ENCODE assay signal across 8 mouse cellular contexts in genomic region chr8:126591141-126591820, GRCm38 (mm10). TPM values are rescaled to one million over a fixed set of nuclear protein-coding genes. Genes with fewer than 3 reads are reported as not detected.
DNase-seq lines count a peak whose midpoint lies in the region; ATAC-seq and TF ChIP-seq lines count a peak whose summit lies in the region.

No protein-coding gene starts in this region.

- H3K27ac ChIP-seq in left cerebral cortex, adult 2 months = peak overlapping the region; percentile 88
- peak overlapping the region; percentile 97 for H3K27ac ChIP-seq in bone marrow macrophage, adult 2 months (ENCODE audit: insufficient read depth, low read depth, low read length)
- peak overlapping the region; percentile 100 for H3K27ac ChIP-seq in forebrain, embryonic 15.5 days (replicated peaks)
- H3K27ac ChIP-seq in hindbrain, embryonic 13.5 days = peak overlapping the region; percentile 99
- peak overlapping the region; percentile 99 for H3K27ac ChIP-seq in limb, embryonic 12.5 days
- peak overlapping the region; percentile 99 for H3K27ac ChIP-seq in midbrain, embryonic 14.5 days (replicated peaks; ENCODE audit: low read depth, low read length)
- peak overlapping the region; percentile 93 for H3K27ac ChIP-seq in thymus, adult 2 months (ENCODE audit: control insufficient read depth, insufficient read depth, low read length)

- no peak for TF ChIP-seq POLR2A in bone marrow macrophage, adult 2 months (IDR thresholded peaks at IDR 0.05; ENCODE audit: borderline replicate concordance, low read depth, low read length)
- TF ChIP-seq POLR2A in thymus, adult 2 months (IDR thresholded peaks at IDR 0.05; ENCODE audit: control insufficient read depth, extremely low read depth, insufficient read depth, low read length, poor library complexity) = no peak

- no peak for ATAC-seq in forebrain, embryonic 15.5 days (replicated peaks)
- ATAC-seq in hindbrain, embryonic 13.5 days (ENCODE audit: low FRiP score) = no peak
- ATAC-seq in limb, embryonic 12.5 days (ENCODE audit: insufficient number of reproducible peaks, insufficient read depth, low FRiP score, low TSS enrichment, low read depth) = no peak
- no peak for ATAC-seq in midbrain, embryonic 14.5 days (ENCODE audit: low FRiP score, low TSS enrichment)

- no peaks in the 10 kb centered on the region for H3K27me3 ChIP-seq in forebrain, embryonic 15.5 days
- H3K27me3 ChIP-seq in hindbrain, embryonic 13.5 days = no peaks in the 10 kb centered on the region
- H3K27me3 ChIP-seq in limb, embryonic 12.5 days = no peaks in the 10 kb centered on the region
- H3K27me3 ChIP-seq in midbrain, embryonic 14.5 days (ENCODE audit: control insufficient read depth, insufficient read depth, low read length) = no peaks in the 10 kb centered on the region
- H3K27me3 ChIP-seq in thymus, adult 2 months (ENCODE audit: control insufficient read depth, insufficient read depth, low read length) = no peaks in the 10 kb centered on the region

- H3K4me3 ChIP-seq in left cerebral cortex, adult 2 months = peak overlapping the region; percentile 73
- peak overlapping the region; percentile 86 for H3K4me3 ChIP-seq in bone marrow macrophage, adult 2 months (ENCODE audit: insufficient read depth, low read length)
- peak overlapping the region; percentile 86 for H3K4me3 ChIP-seq in forebrain, embryonic 15.5 days
- H3K4me3 ChIP-seq in hindbrain, embryonic 13.5 days = peak overlapping the region; percentile 100
- peak overlapping the region; percentile 91 for H3K4me3 ChIP-seq in limb, embryonic 12.5 days (replicated peaks)
- peak overlapping the region; percentile 99 for H3K4me3 ChIP-seq in midbrain, embryonic 14.5 days (replicated peaks; ENCODE audit: low read depth, low read length)
- H3K4me3 ChIP-seq in thymus, adult 2 months (ENCODE audit: control insufficient read depth, insufficient read depth, low read length) = peak overlapping the region; percentile 97

- intact Hi-C loops in left cerebral cortex, adult 2 months (cut with DNase I) = loop anchor here (5.0 kb wide), 1 partner anchor 74 kb away; no protein-coding TSS in a partner anchor

- TF ChIP-seq CTCF in left cerebral cortex, adult 2 months (IDR thresholded peaks at IDR 0.05) = peak; percentile 2; the same call in 1 of the 2 replicates
- no peak for TF ChIP-seq CTCF in bone marrow macrophage, adult 2 months (IDR thresholded peaks at IDR 0.05; ENCODE audit: low read depth, low read length)
- peak; percentile 40; the same call in 1 of the 2 replicates for TF ChIP-seq CTCF in thymus, adult 2 months (IDR thresholded peaks at IDR 0.05; ENCODE audit: borderline replicate concordance, control insufficient read depth, extremely low read depth, insufficient read depth, low read length, poor library complexity)

- H3K4me1 ChIP-seq in bone marrow macrophage, adult 2 months (ENCODE audit: control insufficient read depth, insufficient read depth, low read length) = peaks cover 8% of the 10 kb centered on the region
- H3K4me1 ChIP-seq in forebrain, embryonic 15.5 days = peaks cover 66% of the 10 kb centered on the region
- peaks cover 65% of the 10 kb centered on the region for H3K4me1 ChIP-seq in hindbrain, embryonic 13.5 days (replicated peaks)
- H3K4me1 ChIP-seq in limb, embryonic 12.5 days (replicated peaks) = peaks cover 58% of the 10 kb centered on the region
- H3K4me1 ChIP-seq in midbrain, embryonic 14.5 days (ENCODE audit: control insufficient read depth, insufficient read depth, low read length) = peaks cover 58% of the 10 kb centered on the region
- peaks cover 28% of the 10 kb centered on the region for H3K4me1 ChIP-seq in thymus, adult 2 months (replicated peaks; ENCODE audit: control insufficient read depth, insufficient read depth, low read length)

- H3K36me3 ChIP-seq in forebrain, embryonic 15.5 days = peaks cover 2% of the 10 kb centered on the region; the same call in 1 of the 2 replicates
- peaks cover 18% of the 10 kb centered on the region for H3K36me3 ChIP-seq in hindbrain, embryonic 13.5 days
- H3K36me3 ChIP-seq in limb, embryonic 12.5 days = peaks cover 41% of the 10 kb centered on the region
- peaks cover 28% of the 10 kb centered on the region for H3K36me3 ChIP-seq in midbrain, embryonic 14.5 days (ENCODE audit: control insufficient read depth, insufficient read depth, low read length)
- H3K36me3 ChIP-seq in thymus, adult 2 months (ENCODE audit: control insufficient read depth, insufficient read depth, low read length) = peaks cover 4% of the 10 kb centered on the region; the same call in 1 of the 2 replicates

- peak in 1 of 2 experiments; percentile 55 for DNase-seq in left cerebral cortex, adult 2 months (ENCODE audit: extremely low spot score in 1 of 2, low spot score in 2 of 2)
- DNase-seq in left cerebral cortex, adult 11 months (ENCODE audit: low spot score) = no peak
- DNase-seq in midbrain, embryonic 14.5 days = peak; percentile 62
- DNase-seq in thymus, adult 2 months = peak; percentile 80

- H3K9ac ChIP-seq in forebrain, embryonic 15.5 days (replicated peaks) = peak overlapping the region; percentile 96
- H3K9ac ChIP-seq in hindbrain, embryonic 13.5 days = peak overlapping the region; percentile 100
- peak overlapping the region; percentile 99 for H3K9ac ChIP-seq in limb, embryonic 12.5 days (replicated peaks)
- H3K9ac ChIP-seq in midbrain, embryonic 14.5 days (replicated peaks; ENCODE audit: low read length) = peak overlapping the region; percentile 99

- peak overlapping the region; percentile 83 for H3K4me2 ChIP-seq in forebrain, embryonic 15.5 days (replicated peaks)
- peak overlapping the region; percentile 100 for H3K4me2 ChIP-seq in hindbrain, embryonic 13.5 days
- peak overlapping the region; percentile 100 for H3K4me2 ChIP-seq in limb, embryonic 12.5 days
- H3K4me2 ChIP-seq in midbrain, embryonic 14.5 days (ENCODE audit: low read length) = peak overlapping the region; percentile 100

- WGBS in forebrain, embryonic 15.5 days = 3% methylated on average over 20 of the region's 20 CpGs
- 2% methylated on average over 20 of the region's 20 CpGs for whole genome bisulfite sequencing in hindbrain, embryonic 13.5 days
- 8% methylated on average over 20 of the region's 20 CpGs for WGBS in limb, embryonic 12.5 days
- WGBS in midbrain, embryonic 14.5 days = under 1% methylated on average over 20 of the region's 20 CpGs
- 0% methylated on average over 20 of the region's 20 CpGs for WGBS in thymus, adult 2 months

- no peaks in the 10 kb centered on the region for H3K9me3 ChIP-seq in forebrain, embryonic 15.5 days
- H3K9me3 ChIP-seq in hindbrain, embryonic 13.5 days = no peaks in the 10 kb centered on the region
- H3K9me3 ChIP-seq in limb, embryonic 12.5 days = no peaks in the 10 kb centered on the region
- H3K9me3 ChIP-seq in midbrain, embryonic 14.5 days (ENCODE audit: control insufficient read depth, low read length) = no peaks in the 10 kb centered on the region

RNA-seq across cellular contexts. Expression of gene Irf2bp2, which starts 2.5 kb away (rescaled TPM):
- 10 to 100 TPM; 63.9 to 78.4 TPM for total RNA-seq in left cerebral cortex, adult 2 months (2021)
- 163 and 167 TPM in 2 replicates for polyA plus RNA-seq in bone marrow macrophage, adult 2 months (2012; ENCODE audit: insufficient read depth, insufficient read length, missing spikeins)
- 10.5 and 11.1 TPM in 2 replicates for polyA plus RNA-seq in forebrain, embryonic 15.5 days (2015; fragmentation: Nextera tagmentation; extraction: Ambion mirVana)
- polyA plus RNA-seq in hindbrain, embryonic 13.5 days (2015; fragmentation: Nextera tagmentation; extraction: Ambion mirVana) = 9.0 TPM in 2 replicates
- 9.3 and 11.0 TPM in 2 replicates for polyA plus RNA-seq in limb, embryonic 12.5 days (2016; fragmentation: Nextera tagmentation; extraction: Ambion mirVana)
- polyA plus RNA-seq in midbrain, embryonic 14.5 days (2014; fragmentation: Nextera tagmentation; extraction: Ambion mirVana) = 7.8 and 9.8 TPM in 2 replicates
- polyA plus RNA-seq in thymus, adult 2 months (2012; rRNA removed) = 71.7 and 113 TPM in 2 replicates
